Mouse (Mus musculus): ENCODE data around the gene Cd302. TPM values are rescaled to one million over a fixed set of nuclear protein-coding genes. Genes with fewer than 3 reads are reported as not detected.

Gene Cd302
- polyA plus RNA-seq, 1 experiment: 15.2 TPM

- DNase-seq: no peak
- H3K27ac ChIP-seq (ENCODE audit: insufficient read depth, low read length): no peak overlapping the region
- no peaks in the 10 kb centered on the region for H3K27me3 ChIP-seq (ENCODE audit: control insufficient read depth, insufficient read depth, low read length)
- 74% methylated on average over 6 of the region's 6 CpGs for WGBS
- peaks cover 10% of the 10 kb centered on the region for H3K4me1 ChIP-seq (ENCODE audit: control insufficient read depth, insufficient read depth, low read length)
- no peak overlapping the region for H3K4me3 ChIP-seq (replicated peaks; ENCODE audit: insufficient read depth, low read depth, low read length)
- TF ChIP-seq POLR2A (IDR thresholded peaks at IDR 0.05; ENCODE audit: borderline replicate concordance, insufficient read depth, low read length): no peak
- TF ChIP-seq CTCF (IDR thresholded peaks at IDR 0.05; ENCODE audit: borderline replicate concordance, insufficient read depth, low read depth, low read length): no peak
These were observed 66.7 kb downstream of the Cd302 start for GRCm38 (mm10) chr2:60217620-60218019.

- DNase-seq: no peak
- Histone ChIP-seq H3K27me3 (ENCODE audit: control insufficient read depth, insufficient read depth, low read length) (no peaks in the 10 kb centered on the region), H3K4me1 (ENCODE audit: control insufficient read depth, insufficient read depth, low read length) (peaks cover 13% of the 10 kb centered on the region), H3K4me3 (replicated peaks; ENCODE audit: insufficient read depth, low read depth, low read length) (no peak overlapping the region), H3K27ac (ENCODE audit: insufficient read depth, low read length) (no peak overlapping the region)
- no peak for TF ChIP-seq POLR2A (IDR thresholded peaks at IDR 0.05; ENCODE audit: borderline replicate concordance, insufficient read depth, low read length)
- TF ChIP-seq CTCF (IDR thresholded peaks at IDR 0.05; ENCODE audit: borderline replicate concordance, insufficient read depth, low read depth, low read length): no peak
- WGBS: 81% methylated on average over 4 of the region's 4 CpGs
These were observed 67.6 kb downstream of the Cd302 start for GRCm38 (mm10) chr2:60216547-60217153.

- Histone ChIP-seq H3K27ac (ENCODE audit: insufficient read depth, low read length) (no peak overlapping the region), H3K4me3 (replicated peaks; ENCODE audit: insufficient read depth, low read depth, low read length) (no peak overlapping the region), H3K27me3 (ENCODE audit: control insufficient read depth, insufficient read depth, low read length) (no peaks in the 10 kb centered on the region), H3K4me1 (ENCODE audit: control insufficient read depth, insufficient read depth, low read length) (peaks cover 10% of the 10 kb centered on the region)
- WGBS: 93% methylated on average over 2 of the region's 2 CpGs
- TF ChIP-seq CTCF (IDR thresholded peaks at IDR 0.05; ENCODE audit: borderline replicate concordance, insufficient read depth, low read depth, low read length) (no peak), POLR2A (IDR thresholded peaks at IDR 0.05; ENCODE audit: borderline replicate concordance, insufficient read depth, low read length) (no peak)
- DNase-seq: no peak
These were observed 69.6 kb downstream of the Cd302 start for GRCm38 (mm10) chr2:60214683-60215082.

- peaks cover 14% of the 10 kb centered on the region for H3K4me1 ChIP-seq (ENCODE audit: control insufficient read depth, insufficient read depth, low read length)
- no peak for DNase-seq
- no peaks in the 10 kb centered on the region for H3K27me3 ChIP-seq (ENCODE audit: control insufficient read depth, insufficient read depth, low read length)
- no peak overlapping the region for H3K27ac ChIP-seq (ENCODE audit: insufficient read depth, low read length)
- TF ChIP-seq POLR2A (IDR thresholded peaks at IDR 0.05; ENCODE audit: borderline replicate concordance, insufficient read depth, low read length) (no peak), CTCF (IDR thresholded peaks at IDR 0.05; ENCODE audit: borderline replicate concordance, insufficient read depth, low read depth, low read length) (no peak)
- H3K4me3 ChIP-seq (replicated peaks; ENCODE audit: insufficient read depth, low read depth, low read length): no peak overlapping the region
These were observed 71.8 kb downstream of the Cd302 start for GRCm38 (mm10) chr2:60212488-60212887.

GRCm38 (mm10) chr2:60210821-60211220, 73.5 kb downstream of the Cd302 start:
- H3K27me3 ChIP-seq (ENCODE audit: control insufficient read depth, insufficient read depth, low read length): no peaks in the 10 kb centered on the region
- H3K4me1 ChIP-seq (ENCODE audit: control insufficient read depth, insufficient read depth, low read length): peaks cover 14% of the 10 kb centered on the region
- H3K4me3 ChIP-seq (replicated peaks; ENCODE audit: insufficient read depth, low read depth, low read length): peak overlapping the region; percentile 70
- WGBS: 6% methylated on average over 5 of the region's 5 CpGs
- no peak for DNase-seq
- TF ChIP-seq POLR2A (IDR thresholded peaks at IDR 0.05; ENCODE audit: borderline replicate concordance, insufficient read depth, low read length): no peak
- TF ChIP-seq CTCF (IDR thresholded peaks at IDR 0.05; ENCODE audit: borderline replicate concordance, insufficient read depth, low read depth, low read length): no peak
- no peak overlapping the region for H3K27ac ChIP-seq (ENCODE audit: insufficient read depth, low read length)

- peaks cover 10% of the 10 kb centered on the region for H3K4me1 ChIP-seq (ENCODE audit: control insufficient read depth, insufficient read depth, low read length)
- H3K27me3 ChIP-seq (ENCODE audit: control insufficient read depth, insufficient read depth, low read length): no peaks in the 10 kb centered on the region
- WGBS: under 1% methylated on average over 108 of the region's 109 CpGs
- DNase-seq: peak; percentile 85
- H3K4me3 ChIP-seq (replicated peaks; ENCODE audit: insufficient read depth, low read depth, low read length): peak within 1 kb of the TSS; percentile 100
- H3K27ac ChIP-seq (ENCODE audit: insufficient read depth, low read length): peak within 1 kb of the TSS; percentile 75
- TF ChIP-seq POLR2A (IDR thresholded peaks at IDR 0.05; ENCODE audit: borderline replicate concordance, insufficient read depth, low read length) (peak; percentile 48; the same call in 1 of the 2 replicates), CTCF (IDR thresholded peaks at IDR 0.05; ENCODE audit: borderline replicate concordance, insufficient read depth, low read depth, low read length) (no peak)
These were observed 74.3 kb downstream of the Cd302 start, which contains the start of the genes Baz2b and March7 for GRCm38 (mm10) chr2:60209703-60210651. Gene Baz2b, minus strand, starts transcription at chr2:60209839. Gene March7, plus strand, starts transcription at chr2:60209887.

- under 1% methylated on average over 31 of the region's 35 CpGs for WGBS
- Histone ChIP-seq H3K4me1 (ENCODE audit: control insufficient read depth, insufficient read depth, low read length) (peaks cover 10% of the 10 kb centered on the region), H3K27ac (ENCODE audit: insufficient read depth, low read length) (peak overlapping the region; percentile 32; the same call in 1 of the 2 replicates), H3K4me3 (replicated peaks; ENCODE audit: insufficient read depth, low read depth, low read length) (peak overlapping the region; percentile 100), H3K27me3 (ENCODE audit: control insufficient read depth, insufficient read depth, low read length) (no peaks in the 10 kb centered on the region)
- peak; percentile 61 to 71 for DNase-seq
- TF ChIP-seq POLR2A (IDR thresholded peaks at IDR 0.05; ENCODE audit: borderline replicate concordance, insufficient read depth, low read length) (no peak), CTCF (IDR thresholded peaks at IDR 0.05; ENCODE audit: borderline replicate concordance, insufficient read depth, low read depth, low read length) (no peak)
These were observed 75.1 kb downstream of the Cd302 start for GRCm38 (mm10) chr2:60209122-60209611.

Measured in cerebellum, adult 2 months (tissue).